In genomic region chr2:65175645-65176044, GRCm38 (mm10) we compare ENCODE assay signal across 24 mouse cellular contexts.
DNase-seq lines count a peak whose midpoint lies in the region; ATAC-seq and TF ChIP-seq lines count a peak whose summit lies in the region.
"Had no signal": no experiment of that assay in that cellular context is flagged by ENCODE, and none has a peak within 500 bp of the region (broad histone marks: within the 10 kb centered on the region; RNA-seq: fewer than 3 reads in every experiment).

No protein-coding gene starts in this region.

- peak overlapping the region; percentile 62; the same call in 1 of the 2 replicates for H3K27ac ChIP-seq in kidney, embryonic 15.5 days
- no peak overlapping the region for H3K27ac ChIP-seq in midbrain, embryonic 13.5 days
- no peak overlapping the region for H3K27ac ChIP-seq in midbrain, postnatal 0 days (ENCODE audit: low read depth, low read length)
- H3K27ac ChIP-seq in forebrain, postnatal 0 days (ENCODE audit: low read depth, low read length) = no peak overlapping the region
- H3K27ac ChIP-seq: embryonic facial prominence, embryonic 12.5 days; embryonic facial prominence, embryonic 15.5 days; heart, adult 2 months; heart, embryonic 10.5 days; hindbrain, embryonic 12.5 days; hindbrain, embryonic 15.5 days had no signal

- H3K36me3 ChIP-seq in kidney, embryonic 15.5 days = no peaks in the 10 kb centered on the region
- no peaks in the 10 kb centered on the region for H3K36me3 ChIP-seq in midbrain, embryonic 13.5 days
- H3K36me3 ChIP-seq in midbrain, postnatal 0 days (ENCODE audit: insufficient read depth, low read length) = no peaks in the 10 kb centered on the region
- H3K36me3 ChIP-seq in forebrain, postnatal 0 days (ENCODE audit: insufficient read depth) = no peaks in the 10 kb centered on the region
- H3K36me3 ChIP-seq: embryonic facial prominence, embryonic 12.5 days; embryonic facial prominence, embryonic 15.5 days; G1E; heart, embryonic 10.5 days; hindbrain, embryonic 12.5 days; hindbrain, embryonic 15.5 days had no signal

- no peaks in the 10 kb centered on the region for H3K27me3 ChIP-seq in kidney, embryonic 15.5 days
- H3K27me3 ChIP-seq in midbrain, embryonic 13.5 days = no peaks in the 10 kb centered on the region
- no peaks in the 10 kb centered on the region for H3K27me3 ChIP-seq in midbrain, postnatal 0 days (ENCODE audit: insufficient read depth, low read length)
- no peaks in the 10 kb centered on the region for H3K27me3 ChIP-seq in forebrain, postnatal 0 days (ENCODE audit: insufficient read depth, low read length)
- H3K27me3 ChIP-seq: CH12.LX; embryonic facial prominence, embryonic 12.5 days; embryonic facial prominence, embryonic 15.5 days; hindbrain, embryonic 12.5 days; hindbrain, embryonic 15.5 days; Patski had no signal

- 58% methylated on average over 5 of the region's 5 CpGs for WGBS in kidney, embryonic 15.5 days
- WGBS in midbrain, embryonic 13.5 days = 56% methylated on average over 5 of the region's 5 CpGs
- 59% methylated on average over 5 of the region's 5 CpGs for WGBS in midbrain, postnatal 0 days
- whole genome bisulfite sequencing in forebrain, postnatal 0 days = 63% methylated on average over 5 of the region's 5 CpGs

- no peak; the same call in 1 of the 2 replicates for ATAC-seq in kidney, embryonic 15.5 days (replicated peaks; ENCODE audit: low FRiP score)
- ATAC-seq in midbrain, embryonic 13.5 days = peak; percentile 55; the same call in 1 of the 2 replicates
- ATAC-seq in midbrain, postnatal 0 days (ENCODE audit: low FRiP score) = no peak
- ATAC-seq in forebrain, postnatal 0 days = no peak
- ATAC-seq: forebrain, embryonic 14.5 days; Patski had no signal

- H3K4me2 ChIP-seq in kidney, embryonic 15.5 days = no peak overlapping the region
- H3K4me2 ChIP-seq in midbrain, embryonic 13.5 days (replicated peaks) = no peak overlapping the region
- no peak overlapping the region for H3K4me2 ChIP-seq in midbrain, postnatal 0 days (ENCODE audit: low read depth, low read length, poor library complexity, severe bottlenecking)
- no peak overlapping the region for H3K4me2 ChIP-seq in forebrain, postnatal 0 days (ENCODE audit: low read depth)
- H3K4me2 ChIP-seq: embryonic facial prominence, embryonic 12.5 days; embryonic facial prominence, embryonic 15.5 days; hindbrain, embryonic 12.5 days; hindbrain, embryonic 15.5 days had no signal

- DNase-seq in cerebellum, adult 9-10 months = peak; percentile 5
- DNase-seq in cerebellum, adult 11-12 months = no peak
- DNase-seq in kidney, adult 11 months = no peak
- DNase-seq in midbrain, postnatal 0 days (ENCODE audit: low spot score) = no peak
- no peak for DNase-seq in forebrain, postnatal 0 days
- DNase-seq: adrenal gland, postnatal 10 days; adrenal gland, postnatal 36 days; B cell, adult 2 months; cerebellum, adult 18-20 months; cerebellum, adult 9-11 months; cerebellum, postnatal 25 days; gastrocnemius, postnatal 25 days; heart, adult 2 months had no signal

- H3K4me1 ChIP-seq in kidney, embryonic 15.5 days = peaks cover 17% of the 10 kb centered on the region
- 0 out of 2 replicates have a peak, but pooled peaks cover under 1% of the 10 kb centered on the region for H3K4me1 ChIP-seq in midbrain, embryonic 13.5 days (replicated peaks)
- no peaks in the 10 kb centered on the region for H3K4me1 ChIP-seq in midbrain, postnatal 0 days (ENCODE audit: insufficient read depth, low read length)
- H3K4me1 ChIP-seq in forebrain, postnatal 0 days (ENCODE audit: insufficient read depth) = no peaks in the 10 kb centered on the region
- H3K4me1 ChIP-seq: embryonic facial prominence, embryonic 12.5 days; embryonic facial prominence, embryonic 15.5 days; hindbrain, embryonic 12.5 days; hindbrain, embryonic 15.5 days had no signal

- no peak overlapping the region for H3K9ac ChIP-seq in kidney, embryonic 15.5 days
- H3K9ac ChIP-seq in midbrain, embryonic 13.5 days (replicated peaks) = no peak overlapping the region
- no peak overlapping the region for H3K9ac ChIP-seq in midbrain, postnatal 0 days (replicated peaks; ENCODE audit: low read length, poor library complexity, severe bottlenecking)
- no peak overlapping the region for H3K9ac ChIP-seq in forebrain, postnatal 0 days
- H3K9ac ChIP-seq: embryonic facial prominence, embryonic 12.5 days; embryonic facial prominence, embryonic 15.5 days; hindbrain, embryonic 12.5 days; hindbrain, embryonic 15.5 days had no signal

- H3K9me3 ChIP-seq in kidney, embryonic 15.5 days (replicated peaks) = no peaks in the 10 kb centered on the region
- no peaks in the 10 kb centered on the region for H3K9me3 ChIP-seq in midbrain, embryonic 13.5 days
- H3K9me3 ChIP-seq in midbrain, postnatal 0 days (ENCODE audit: low read length) = no peaks in the 10 kb centered on the region
- no peaks in the 10 kb centered on the region for H3K9me3 ChIP-seq in forebrain, postnatal 0 days (ENCODE audit: low read length)
- H3K9me3 ChIP-seq: embryonic facial prominence, embryonic 12.5 days; embryonic facial prominence, embryonic 15.5 days; heart, embryonic 10.5 days; hindbrain, embryonic 12.5 days; hindbrain, embryonic 15.5 days had no signal

- TF ChIP-seq CTCF in midbrain, postnatal 0 days (IDR thresholded peaks at IDR 0.05) = no peak
- TF ChIP-seq CTCF in forebrain, postnatal 0 days (IDR thresholded peaks at IDR 0.05; ENCODE audit: low read depth) = no peak

- no peak overlapping the region for H3K4me3 ChIP-seq in kidney, embryonic 15.5 days (replicated peaks)
- H3K4me3 ChIP-seq in midbrain, embryonic 13.5 days (replicated peaks) = no peak overlapping the region
- H3K4me3 ChIP-seq in midbrain, postnatal 0 days (ENCODE audit: low read depth, low read length) = no peak overlapping the region
- no peak overlapping the region for H3K4me3 ChIP-seq in forebrain, postnatal 0 days (ENCODE audit: low read depth, low read length)
- H3K4me3 ChIP-seq: embryonic facial prominence, embryonic 12.5 days; embryonic facial prominence, embryonic 15.5 days; heart, adult 2 months; heart, embryonic 10.5 days; hindbrain, embryonic 12.5 days; hindbrain, embryonic 15.5 days had no signal
